Mouse (Mus musculus): ENCODE measurements at regions not wholly inside any gene's neighbourhood (a gene's known extent, or its start where the extent isn't known, plus 50 kb on each side); places are given as distances from the start of the nearest gene placed in this dataset.

DNA sequence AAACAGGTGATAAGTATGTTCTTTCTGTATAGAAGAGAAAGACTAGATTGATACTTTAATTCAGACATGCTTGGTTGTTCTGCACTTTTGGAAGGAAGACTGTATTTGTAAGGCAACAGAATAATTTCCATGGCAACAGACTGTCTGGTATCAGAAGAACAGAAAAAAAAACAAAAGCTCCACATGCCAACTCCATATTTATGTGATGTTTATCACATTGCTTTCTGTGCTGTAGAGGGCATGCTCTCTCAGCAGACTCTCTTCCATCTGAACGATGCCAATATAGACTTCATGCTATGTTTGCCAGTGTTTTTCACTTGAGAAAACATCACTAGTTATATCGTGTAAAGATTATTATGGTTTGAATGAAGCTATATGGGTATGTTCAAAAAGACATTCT is 1333.5 kb downstream of the Gsdmc2 start:
- no peaks in the 10 kb centered on the region for H3K27me3 ChIP-seq (ENCODE audit: control insufficient read depth, insufficient read depth, low read depth, low read length)
- no peak for ATAC-seq
- H3K27ac ChIP-seq (ENCODE audit: low read length) = no peak overlapping the region
- 85% methylated on average over 2 of the region's 2 CpGs for WGBS
- no peak overlapping the region for H3K4me3 ChIP-seq (ENCODE audit: low read depth, low read length)
- no peak overlapping the region for H3K4me2 ChIP-seq (ENCODE audit: low read length)
- no peak overlapping the region for H3K9ac ChIP-seq (ENCODE audit: low read depth, low read length)
- H3K36me3 ChIP-seq (ENCODE audit: control insufficient read depth, insufficient read depth, low read length) = no peaks in the 10 kb centered on the region
- H3K9me3 ChIP-seq (replicated peaks; ENCODE audit: control insufficient read depth, low read length, poor library complexity, severe bottlenecking) = no peaks in the 10 kb centered on the region
- no peaks in the 10 kb centered on the region for H3K4me1 ChIP-seq (ENCODE audit: control insufficient read depth, insufficient read depth, low read length)

DNA sequence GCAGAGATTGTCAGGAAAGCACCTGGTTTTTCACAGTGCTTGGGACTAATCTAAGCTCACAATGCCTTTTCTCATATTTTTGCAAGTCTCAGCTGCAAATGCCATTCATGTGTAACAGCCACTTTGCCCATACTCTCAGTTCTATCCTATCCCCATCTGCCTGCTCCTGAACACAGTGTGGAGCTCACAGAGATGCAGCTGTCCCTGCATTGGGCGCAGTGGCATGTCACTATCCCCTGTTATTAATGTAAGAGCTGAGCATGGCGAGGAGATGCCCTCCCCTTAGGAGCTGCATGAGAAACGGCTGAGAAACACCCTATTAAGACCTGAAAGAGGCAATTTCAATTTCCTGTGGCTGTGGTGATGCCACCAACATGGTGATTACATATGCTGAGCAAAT is 1341.1 kb downstream of the Gsdmc2 start:
- Histone ChIP-seq H3K9me3 (replicated peaks; ENCODE audit: control insufficient read depth, low read length, poor library complexity, severe bottlenecking) (no peaks in the 10 kb centered on the region), H3K9ac (ENCODE audit: low read depth, low read length) (no peak overlapping the region), H3K4me2 (ENCODE audit: low read length) (no peak overlapping the region), H3K36me3 (ENCODE audit: control insufficient read depth, insufficient read depth, low read length) (no peaks in the 10 kb centered on the region), H3K27me3 (ENCODE audit: control insufficient read depth, insufficient read depth, low read depth, low read length) (no peaks in the 10 kb centered on the region), H3K4me1 (ENCODE audit: control insufficient read depth, insufficient read depth, low read length) (no peaks in the 10 kb centered on the region), H3K4me3 (ENCODE audit: low read depth, low read length) (no peak overlapping the region), H3K27ac (ENCODE audit: low read length) (no peak overlapping the region)
- WGBS = 80% methylated on average over 3 of the region's 3 CpGs
- no peak for ATAC-seq

DNA sequence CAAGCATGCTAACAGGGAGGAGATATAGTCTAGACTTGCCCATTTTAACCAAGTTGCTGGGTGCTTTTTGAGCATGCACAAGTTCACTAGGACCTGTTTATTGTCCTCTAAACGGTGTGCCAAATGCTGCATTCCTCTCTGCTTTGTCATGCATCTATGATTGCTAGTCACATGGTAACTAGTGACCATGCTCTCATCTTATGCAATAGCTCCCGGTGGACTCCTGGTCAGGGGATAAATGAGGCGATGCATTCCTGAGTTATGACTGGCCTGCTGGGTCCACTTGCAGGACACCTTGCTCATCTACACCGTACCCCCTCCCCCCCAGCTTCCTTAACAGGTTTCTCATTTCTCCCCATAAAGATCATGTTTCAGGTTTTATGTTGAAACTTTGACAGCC is 1344.0 kb downstream of the Gsdmc2 start:
- H3K9ac ChIP-seq (ENCODE audit: low read depth, low read length) = no peak overlapping the region
- H3K4me3 ChIP-seq (ENCODE audit: low read depth, low read length) = no peak overlapping the region
- 84% methylated on average over 4 of the region's 4 CpGs for WGBS
- no peaks in the 10 kb centered on the region for H3K27me3 ChIP-seq (ENCODE audit: control insufficient read depth, insufficient read depth, low read depth, low read length)
- peaks cover 4% of the 10 kb centered on the region for H3K4me1 ChIP-seq (ENCODE audit: control insufficient read depth, insufficient read depth, low read length)
- no peak overlapping the region for H3K4me2 ChIP-seq (ENCODE audit: low read length)
- H3K27ac ChIP-seq (ENCODE audit: low read length) = no peak overlapping the region
- no peaks in the 10 kb centered on the region for H3K36me3 ChIP-seq (ENCODE audit: control insufficient read depth, insufficient read depth, low read length)
- ATAC-seq = no peak
- H3K9me3 ChIP-seq (replicated peaks; ENCODE audit: control insufficient read depth, low read length, poor library complexity, severe bottlenecking) = no peaks in the 10 kb centered on the region

DNA sequence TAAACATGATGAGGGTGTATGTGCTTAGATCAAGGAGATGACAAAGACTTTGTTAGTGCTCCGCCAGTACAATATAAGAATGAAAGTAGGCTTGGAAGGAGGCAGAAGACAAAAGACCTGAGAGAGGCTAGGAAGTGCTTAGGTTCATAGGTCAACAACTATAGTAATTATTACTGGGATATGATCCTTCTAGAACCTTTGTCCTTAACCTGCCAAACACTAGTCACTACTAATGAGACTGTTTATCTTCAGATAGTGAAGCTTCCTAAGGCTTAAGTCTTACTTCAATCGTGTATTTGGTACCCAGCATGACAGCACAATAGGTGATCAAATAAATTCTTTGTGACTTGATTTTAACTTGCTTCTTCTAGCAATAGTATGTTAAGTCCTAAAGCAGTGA is 1344.5 kb downstream of the Gsdmc2 start:
- WGBS = 65% methylated on average over 2 of the region's 2 CpGs
- Histone ChIP-seq H3K9me3 (replicated peaks; ENCODE audit: control insufficient read depth, low read length, poor library complexity, severe bottlenecking) (no peaks in the 10 kb centered on the region), H3K9ac (ENCODE audit: low read depth, low read length) (no peak overlapping the region), H3K27ac (ENCODE audit: low read length) (no peak overlapping the region), H3K4me1 (ENCODE audit: control insufficient read depth, insufficient read depth, low read length) (peaks cover 7% of the 10 kb centered on the region), H3K27me3 (ENCODE audit: control insufficient read depth, insufficient read depth, low read depth, low read length) (no peaks in the 10 kb centered on the region), H3K36me3 (ENCODE audit: control insufficient read depth, insufficient read depth, low read length) (no peaks in the 10 kb centered on the region), H3K4me2 (ENCODE audit: low read length) (no peak overlapping the region), H3K4me3 (ENCODE audit: low read depth, low read length) (no peak overlapping the region)
- ATAC-seq = no peak

DNA sequence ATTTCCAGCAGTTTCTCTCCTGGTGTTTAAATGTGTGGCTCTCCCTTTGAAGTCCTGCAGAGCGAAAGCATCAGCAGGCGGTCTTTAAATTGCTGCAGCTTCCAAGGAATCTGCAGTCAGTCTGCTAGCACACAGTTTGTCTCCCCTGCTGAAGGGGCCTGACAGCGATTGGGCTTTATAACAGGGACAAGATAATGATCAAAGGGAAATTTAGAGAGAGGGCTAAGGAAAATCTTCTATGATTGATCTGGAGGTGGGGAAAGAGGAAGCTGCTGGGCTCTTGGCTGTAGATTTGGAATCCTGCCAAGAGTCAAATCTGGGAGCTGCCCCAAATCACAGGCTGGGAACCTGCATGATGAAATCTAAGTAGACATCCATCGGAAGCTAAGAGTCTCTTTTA is 1348.8 kb downstream of the Gsdmc2 start:
- no peak overlapping the region for H3K4me3 ChIP-seq (ENCODE audit: low read depth, low read length)
- no peak overlapping the region for H3K9ac ChIP-seq (ENCODE audit: low read depth, low read length)
- WGBS = 13% methylated on average over 4 of the region's 4 CpGs
- no peaks in the 10 kb centered on the region for H3K36me3 ChIP-seq (ENCODE audit: control insufficient read depth, insufficient read depth, low read length)
- H3K27ac ChIP-seq (ENCODE audit: low read length) = peak overlapping the region; percentile 13; the same call in 1 of the 2 replicates
- H3K27me3 ChIP-seq (ENCODE audit: control insufficient read depth, insufficient read depth, low read depth, low read length) = no peaks in the 10 kb centered on the region
- H3K4me1 ChIP-seq (ENCODE audit: control insufficient read depth, insufficient read depth, low read length) = peaks cover 7% of the 10 kb centered on the region
- ATAC-seq = peak; percentile 85
- no peaks in the 10 kb centered on the region for H3K9me3 ChIP-seq (replicated peaks; ENCODE audit: control insufficient read depth, low read length, poor library complexity, severe bottlenecking)
- H3K4me2 ChIP-seq (ENCODE audit: low read length) = 0 out of 2 replicates have a peak overlapping the region, but pooled peaks have one; percentile 12

DNA sequence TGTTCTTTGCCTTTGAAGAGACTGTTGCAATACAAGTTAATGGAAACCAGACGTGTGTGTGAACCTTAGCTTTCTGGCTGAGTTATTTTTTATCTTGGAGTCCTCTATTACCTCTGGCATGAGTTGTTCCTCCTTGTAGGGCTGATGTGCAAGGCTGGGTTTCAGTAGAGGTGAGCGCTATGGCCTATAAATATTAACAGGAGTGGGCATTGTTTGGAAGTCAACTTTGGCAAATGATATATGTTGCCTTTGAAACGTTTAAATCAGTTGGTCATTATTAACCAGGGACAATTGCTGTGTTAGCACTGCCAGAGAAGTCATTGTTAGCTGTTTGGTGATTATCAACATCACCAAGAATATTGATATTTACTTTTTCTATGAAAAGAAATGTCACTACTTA is 1352.6 kb downstream of the Gsdmc2 start:
- Histone ChIP-seq H3K4me1 (ENCODE audit: control insufficient read depth, insufficient read depth, low read length) (peaks cover 7% of the 10 kb centered on the region), H3K27ac (ENCODE audit: low read length) (no peak overlapping the region), H3K9me3 (replicated peaks; ENCODE audit: control insufficient read depth, low read length, poor library complexity, severe bottlenecking) (no peaks in the 10 kb centered on the region), H3K36me3 (ENCODE audit: control insufficient read depth, insufficient read depth, low read length) (no peaks in the 10 kb centered on the region), H3K4me3 (ENCODE audit: low read depth, low read length) (no peak overlapping the region), H3K9ac (ENCODE audit: low read depth, low read length) (no peak overlapping the region), H3K4me2 (ENCODE audit: low read length) (no peak overlapping the region), H3K27me3 (ENCODE audit: control insufficient read depth, insufficient read depth, low read depth, low read length) (no peaks in the 10 kb centered on the region)
- 84% methylated on average over 3 of the region's 3 CpGs for WGBS
- no peak for ATAC-seq

DNA sequence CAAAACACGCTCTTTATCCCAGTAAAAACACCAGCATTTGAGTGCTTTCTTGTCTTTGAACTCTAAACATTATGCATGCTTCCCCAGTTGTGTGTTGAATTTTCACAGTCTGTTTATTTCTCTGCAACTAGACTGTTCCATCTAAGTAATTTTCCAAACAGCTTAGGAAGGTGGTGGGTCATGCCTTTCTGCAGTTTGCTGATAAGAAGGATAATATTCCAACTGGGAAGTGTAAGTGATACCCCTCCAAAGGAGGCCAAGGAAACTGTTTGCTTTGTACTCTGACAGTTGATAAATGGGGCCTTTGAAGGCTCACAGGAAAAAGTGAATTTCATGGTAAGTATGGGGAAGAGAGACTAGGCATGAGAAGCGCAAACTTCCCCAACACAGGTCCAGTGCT is 1354.4 kb downstream of the Gsdmc2 start:
- no peak for ATAC-seq
- Histone ChIP-seq H3K36me3 (ENCODE audit: control insufficient read depth, insufficient read depth, low read length) (no peaks in the 10 kb centered on the region), H3K27ac (ENCODE audit: low read length) (no peak overlapping the region), H3K4me3 (ENCODE audit: low read depth, low read length) (no peak overlapping the region), H3K4me2 (ENCODE audit: low read length) (no peak overlapping the region), H3K4me1 (ENCODE audit: control insufficient read depth, insufficient read depth, low read length) (no peaks in the 10 kb centered on the region), H3K9me3 (replicated peaks; ENCODE audit: control insufficient read depth, low read length, poor library complexity, severe bottlenecking) (no peaks in the 10 kb centered on the region), H3K9ac (ENCODE audit: low read depth, low read length) (no peak overlapping the region), H3K27me3 (ENCODE audit: control insufficient read depth, insufficient read depth, low read depth, low read length) (no peaks in the 10 kb centered on the region)
- WGBS = 96% methylated on average over 2 of the region's 2 CpGs

DNA sequence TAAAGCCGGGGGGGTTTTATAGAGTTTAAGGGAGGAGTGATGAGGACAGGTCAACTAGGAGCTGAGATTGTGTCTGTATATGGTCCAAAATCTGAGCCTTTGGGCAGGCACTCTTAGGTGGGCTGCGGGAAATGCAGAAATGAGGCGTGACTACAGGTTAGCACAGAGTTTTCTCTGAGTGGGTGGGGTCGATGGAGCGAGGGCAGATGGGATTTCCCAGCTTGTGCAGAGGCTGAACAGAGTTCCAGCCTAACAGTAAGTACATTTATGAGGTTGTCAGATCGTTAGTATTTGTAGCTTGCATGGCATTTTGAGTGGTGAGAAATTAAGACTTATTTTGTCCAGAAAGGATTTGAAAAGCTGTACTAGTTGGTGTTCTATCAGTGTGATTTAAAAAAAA is 1358.4 kb downstream of the Gsdmc2 start:
- Histone ChIP-seq H3K9me3 (replicated peaks; ENCODE audit: control insufficient read depth, low read length, poor library complexity, severe bottlenecking) (no peaks in the 10 kb centered on the region), H3K27me3 (ENCODE audit: control insufficient read depth, insufficient read depth, low read depth, low read length) (no peaks in the 10 kb centered on the region), H3K4me3 (ENCODE audit: low read depth, low read length) (no peak overlapping the region), H3K9ac (ENCODE audit: low read depth, low read length) (no peak overlapping the region), H3K4me1 (ENCODE audit: control insufficient read depth, insufficient read depth, low read length) (no peaks in the 10 kb centered on the region), H3K4me2 (ENCODE audit: low read length) (no peak overlapping the region), H3K36me3 (ENCODE audit: control insufficient read depth, insufficient read depth, low read length) (no peaks in the 10 kb centered on the region), H3K27ac (ENCODE audit: low read length) (no peak overlapping the region)
- ATAC-seq = no peak
- WGBS = 85% methylated on average over 6 of the region's 6 CpGs

DNA sequence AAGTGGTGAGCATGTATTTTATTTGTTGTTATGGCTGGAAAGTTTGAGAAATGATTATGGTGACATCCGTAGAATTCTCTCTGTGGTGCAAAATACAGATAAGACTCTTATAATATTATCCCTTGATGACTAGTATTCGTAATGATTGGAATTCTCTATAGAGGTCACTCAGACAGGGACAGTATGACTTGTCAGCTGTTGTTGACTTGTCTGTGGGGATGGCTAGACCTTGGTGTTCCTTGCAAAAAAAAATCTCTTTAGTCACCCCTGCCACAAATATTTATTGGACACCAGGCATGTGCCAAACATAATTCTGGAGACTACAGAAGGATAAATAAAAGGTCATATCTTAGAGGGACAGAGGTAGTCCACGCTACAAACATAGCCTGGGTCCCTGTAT is 1360.6 kb downstream of the Gsdmc2 start:
- WGBS = 89% methylated on average over 3 of the region's 3 CpGs
- H3K9ac ChIP-seq (ENCODE audit: low read depth, low read length) = no peak overlapping the region
- H3K9me3 ChIP-seq (replicated peaks; ENCODE audit: control insufficient read depth, low read length, poor library complexity, severe bottlenecking) = no peaks in the 10 kb centered on the region
- H3K4me1 ChIP-seq (ENCODE audit: control insufficient read depth, insufficient read depth, low read length) = no peaks in the 10 kb centered on the region
- no peak for ATAC-seq
- H3K4me2 ChIP-seq (ENCODE audit: low read length) = no peak overlapping the region
- H3K27me3 ChIP-seq (ENCODE audit: control insufficient read depth, insufficient read depth, low read depth, low read length) = no peaks in the 10 kb centered on the region
- H3K27ac ChIP-seq (ENCODE audit: low read length) = no peak overlapping the region
- H3K4me3 ChIP-seq (ENCODE audit: low read depth, low read length) = no peak overlapping the region
- no peaks in the 10 kb centered on the region for H3K36me3 ChIP-seq (ENCODE audit: control insufficient read depth, insufficient read depth, low read length)

DNA sequence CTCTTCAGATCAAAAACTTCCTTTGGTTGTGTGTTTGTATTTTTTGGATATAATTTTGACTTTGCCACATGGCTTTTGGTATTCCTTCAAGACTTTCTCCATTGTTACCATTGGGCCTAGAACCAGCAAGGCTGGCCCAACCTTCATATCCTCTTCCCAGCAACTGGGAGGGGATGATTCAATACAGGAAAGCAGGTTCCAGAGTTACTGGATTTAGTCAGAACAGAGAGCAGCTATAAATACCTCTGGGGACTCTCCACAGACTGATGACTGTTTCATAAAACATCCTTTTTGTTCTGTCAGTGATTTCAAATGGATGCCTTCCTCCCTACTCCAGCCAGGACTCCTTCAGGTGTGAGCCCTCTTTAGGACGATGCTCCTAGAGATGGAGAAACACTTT is 1361.4 kb downstream of the Gsdmc2 start:
- H3K27ac ChIP-seq (ENCODE audit: low read length) = no peak overlapping the region
- H3K9ac ChIP-seq (ENCODE audit: low read depth, low read length) = no peak overlapping the region
- H3K4me1 ChIP-seq (ENCODE audit: control insufficient read depth, insufficient read depth, low read length) = no peaks in the 10 kb centered on the region
- ATAC-seq = no peak
- no peak overlapping the region for H3K4me2 ChIP-seq (ENCODE audit: low read length)
- H3K27me3 ChIP-seq (ENCODE audit: control insufficient read depth, insufficient read depth, low read depth, low read length) = no peaks in the 10 kb centered on the region
- 94% methylated on average over 1 of the region's 1 CpGs for WGBS
- H3K36me3 ChIP-seq (ENCODE audit: control insufficient read depth, insufficient read depth, low read length) = no peaks in the 10 kb centered on the region
- H3K4me3 ChIP-seq (ENCODE audit: low read depth, low read length) = no peak overlapping the region
- no peaks in the 10 kb centered on the region for H3K9me3 ChIP-seq (replicated peaks; ENCODE audit: control insufficient read depth, low read length, poor library complexity, severe bottlenecking)
